Mouse (Mus musculus): ENCODE results near the gene Pigp.
"Not testable (repeated sequence)": the region's sequence is repeated elsewhere in the genome, so short reads cannot be mapped to it uniquely, and the experiment has no call there.

Gene Pigp

DNA sequence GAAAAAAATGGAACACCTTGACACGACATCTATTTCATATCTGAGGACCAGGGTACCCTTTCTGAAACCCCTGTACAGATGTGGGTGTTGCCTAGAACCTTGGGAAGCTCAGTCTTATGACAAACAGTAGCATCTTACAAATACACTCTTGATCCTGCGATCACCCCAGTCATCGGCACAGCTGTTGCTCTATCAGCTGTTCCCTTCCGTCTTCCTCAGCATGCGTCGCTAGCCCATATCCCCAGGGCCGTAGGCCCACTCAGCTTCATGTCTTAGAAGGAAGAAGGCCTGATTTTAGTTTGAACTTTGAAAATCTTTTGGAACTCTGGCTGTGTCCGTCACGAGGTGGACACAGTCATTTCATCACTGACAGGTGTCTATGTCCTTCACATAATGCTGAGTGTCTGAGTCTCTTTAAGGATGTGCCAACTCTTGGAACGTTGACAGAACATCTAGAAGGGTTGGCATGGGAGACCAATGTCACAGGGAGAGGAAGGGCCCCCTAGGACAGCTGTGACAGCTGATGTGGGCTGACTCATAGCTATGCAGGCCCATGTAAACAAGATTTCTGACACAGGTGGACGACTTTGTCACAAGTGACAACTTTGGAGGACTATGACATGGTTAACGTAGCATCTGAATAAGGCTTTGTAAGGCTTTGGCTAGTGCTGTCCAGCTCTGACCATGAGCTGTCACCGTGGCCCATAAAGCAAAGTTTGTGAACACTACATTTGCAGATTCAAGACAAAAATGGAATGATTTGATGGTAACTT is 10.9 kb downstream of the Pigp start:
- no peak for DNase-seq (ENCODE audit: low read depth in 1 of 2, low spot score in 2 of 2)

DNA sequence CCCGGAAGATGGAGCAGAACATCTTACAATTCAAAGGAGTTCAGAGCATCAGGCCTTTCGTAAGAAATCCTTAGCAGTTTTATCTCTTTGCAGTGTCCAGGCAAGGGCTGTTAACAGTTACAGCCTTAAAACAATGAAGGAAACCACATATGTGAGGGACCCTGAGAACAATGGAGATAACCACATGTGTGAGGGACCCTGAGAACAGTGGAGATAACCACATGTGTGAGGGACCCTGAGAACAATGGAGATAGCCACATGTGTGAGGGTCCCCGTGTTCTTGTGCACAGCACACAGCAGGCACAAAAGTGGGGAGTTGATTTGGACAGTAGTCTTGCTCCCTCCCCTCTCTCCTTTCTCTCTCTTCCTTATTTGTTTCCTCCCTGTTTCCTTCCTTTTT is 13.6 kb downstream of the Pigp start:
- DNase-seq (ENCODE audit: low read depth in 1 of 2, low spot score in 2 of 2), result no peak

DNA sequence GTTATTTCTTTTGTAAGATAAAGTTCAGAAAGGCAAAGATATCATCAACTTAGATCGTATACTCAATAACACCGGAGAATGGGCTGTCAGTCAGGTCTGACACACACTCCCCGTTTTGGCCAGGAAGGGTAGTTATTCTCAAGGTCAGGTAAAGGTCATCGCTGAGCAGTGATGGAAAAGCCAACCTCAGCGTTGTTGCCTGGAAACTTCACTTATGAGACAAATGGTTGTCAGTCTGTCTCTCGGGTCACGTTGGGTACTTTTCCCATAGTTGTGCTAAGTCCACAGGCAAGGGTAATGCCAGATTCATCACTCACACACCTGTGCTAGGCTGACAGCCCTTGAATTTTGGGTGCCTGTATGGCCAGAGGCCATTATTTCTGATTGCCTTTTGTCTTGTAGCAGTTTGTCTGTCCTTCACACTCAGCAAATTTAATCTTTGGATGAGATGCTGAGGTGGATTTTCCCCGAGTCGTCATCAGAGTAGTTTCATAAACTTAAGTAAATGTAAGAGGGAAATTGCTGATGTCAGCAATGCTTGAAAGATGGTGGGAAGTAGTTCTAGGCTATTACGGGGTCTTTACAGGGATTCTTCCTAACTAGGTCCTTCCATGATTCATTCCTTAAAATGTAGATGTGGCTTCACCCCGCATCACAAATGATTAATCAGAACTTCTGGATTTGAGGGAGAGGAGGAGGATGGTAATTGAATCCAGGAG is 14.7 kb downstream of the Pigp start:
- DNase-seq (ENCODE audit: low read depth in 1 of 2, low spot score in 2 of 2), result no peak

DNA sequence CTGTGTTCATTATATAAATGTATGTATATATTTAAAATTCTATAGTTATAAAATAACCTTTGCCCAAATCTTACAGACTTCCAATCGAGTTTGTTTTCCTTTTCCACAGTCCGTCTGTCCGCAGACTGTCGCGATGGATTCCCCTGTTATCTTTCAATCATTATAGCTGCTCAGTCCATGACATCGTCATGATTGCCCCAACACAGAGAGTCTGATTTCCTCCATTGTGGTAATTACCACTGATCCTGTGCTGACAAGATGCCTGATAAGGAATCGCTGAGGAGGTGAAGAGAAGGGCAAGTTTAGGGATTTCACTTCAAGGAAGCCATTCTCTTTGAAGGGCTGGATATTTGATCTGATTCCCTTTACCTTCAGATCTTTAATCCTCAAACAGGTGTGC is 15.6 kb downstream of the Pigp start:
- no peak for DNase-seq (ENCODE audit: low read depth in 1 of 2, low spot score in 2 of 2)

DNA sequence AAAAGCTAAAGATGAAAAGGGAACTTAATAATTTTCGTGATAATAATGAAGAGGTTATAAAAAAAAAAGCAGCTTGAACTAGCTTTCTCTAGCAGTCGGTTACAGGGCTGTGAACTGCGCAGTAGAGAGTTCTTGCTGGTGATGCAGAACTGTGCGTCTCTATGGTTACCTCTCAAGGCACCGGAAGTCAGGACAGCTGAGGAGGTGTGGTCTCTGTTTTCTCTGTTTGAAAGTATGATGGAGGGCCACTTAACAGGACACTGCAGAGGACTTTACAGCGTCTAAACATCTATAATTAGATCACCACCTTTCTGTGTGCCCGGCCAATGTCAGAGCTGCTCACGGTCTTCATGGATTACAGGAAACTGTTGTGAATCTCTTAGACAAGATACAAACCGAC is 17.2 kb downstream of the Pigp start:
- no peak for DNase-seq (ENCODE audit: low read depth in 1 of 2, low spot score in 2 of 2)

DNA sequence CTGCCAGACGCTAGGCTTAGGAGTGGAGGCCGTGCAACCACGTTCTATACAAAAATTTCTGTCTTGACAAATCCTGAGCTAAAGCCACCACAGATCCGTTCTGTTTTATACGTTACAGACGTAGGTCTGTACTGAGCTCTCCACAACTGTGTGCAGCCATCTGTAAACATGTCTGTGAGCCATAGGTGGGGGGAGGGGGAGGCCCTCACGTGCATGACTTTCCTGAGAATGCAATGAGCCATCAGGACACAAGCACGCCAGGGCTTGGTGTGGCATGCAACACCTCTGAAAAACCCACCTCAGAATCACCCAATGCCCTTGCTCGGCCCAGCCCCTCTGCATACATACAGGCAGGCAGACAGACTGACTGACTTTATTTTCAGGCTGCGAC is 21.4 kb downstream of the Pigp start:
- DNase-seq (ENCODE audit: low read depth in 1 of 2, low spot score in 2 of 2), result no peak

DNA sequence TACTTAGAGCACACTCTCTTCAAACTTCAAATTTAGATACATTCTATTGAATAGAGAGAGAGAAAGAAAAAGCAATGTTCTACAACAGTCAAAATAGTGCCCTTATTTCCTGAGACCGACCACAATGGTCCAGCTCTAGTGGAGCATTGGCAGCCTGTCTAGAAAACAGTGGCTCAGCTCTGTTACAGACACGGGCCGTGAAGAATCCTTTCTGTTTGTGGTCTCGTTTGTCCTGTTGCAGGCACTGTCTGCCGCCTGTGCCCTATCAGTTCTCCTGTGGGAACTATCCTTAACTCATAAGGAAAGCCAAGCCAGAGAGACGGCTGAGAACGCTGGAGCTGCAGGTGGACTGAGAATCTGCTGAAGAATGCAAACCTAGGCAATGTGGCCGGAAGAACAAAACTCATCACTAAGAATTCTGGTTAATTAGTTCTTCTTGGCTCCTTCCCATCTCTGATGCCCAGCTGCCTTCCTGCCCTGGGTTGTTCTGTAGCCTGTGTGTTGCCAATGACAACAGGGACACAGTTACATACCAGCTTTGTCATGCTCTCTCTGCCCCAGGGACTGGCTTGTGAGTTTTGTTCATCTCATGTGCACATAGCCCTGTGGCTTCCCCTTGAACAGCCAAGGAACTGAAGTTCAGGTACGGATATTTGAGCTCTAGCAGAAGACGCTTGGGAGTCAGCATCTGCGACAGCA is 21.9 kb downstream of the Pigp start:
- no peak for DNase-seq (ENCODE audit: low read depth in 1 of 2, low spot score in 2 of 2)

DNA sequence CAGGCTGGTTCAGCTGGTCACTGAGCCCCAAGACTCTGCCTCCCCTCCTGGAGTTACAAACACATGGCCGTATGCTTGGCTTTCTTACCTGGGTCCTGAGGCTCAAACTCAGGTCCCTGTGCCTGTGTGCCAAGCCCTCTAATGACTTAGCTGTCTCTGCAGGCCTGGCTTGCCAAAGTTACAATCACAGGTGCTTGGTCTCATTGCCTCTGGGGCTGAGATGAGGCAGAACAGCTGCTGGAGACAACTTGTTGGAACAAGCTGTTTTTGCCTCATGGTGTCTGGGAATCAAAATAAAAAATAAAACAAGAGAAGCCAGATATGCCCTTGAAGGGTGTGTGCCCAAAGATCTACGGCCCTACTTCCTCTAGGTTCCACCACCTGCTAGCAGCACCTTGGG is 22.9 kb downstream of the Pigp start:
- no peak for DNase-seq (ENCODE audit: low read depth in 1 of 2, low spot score in 2 of 2)

DNA sequence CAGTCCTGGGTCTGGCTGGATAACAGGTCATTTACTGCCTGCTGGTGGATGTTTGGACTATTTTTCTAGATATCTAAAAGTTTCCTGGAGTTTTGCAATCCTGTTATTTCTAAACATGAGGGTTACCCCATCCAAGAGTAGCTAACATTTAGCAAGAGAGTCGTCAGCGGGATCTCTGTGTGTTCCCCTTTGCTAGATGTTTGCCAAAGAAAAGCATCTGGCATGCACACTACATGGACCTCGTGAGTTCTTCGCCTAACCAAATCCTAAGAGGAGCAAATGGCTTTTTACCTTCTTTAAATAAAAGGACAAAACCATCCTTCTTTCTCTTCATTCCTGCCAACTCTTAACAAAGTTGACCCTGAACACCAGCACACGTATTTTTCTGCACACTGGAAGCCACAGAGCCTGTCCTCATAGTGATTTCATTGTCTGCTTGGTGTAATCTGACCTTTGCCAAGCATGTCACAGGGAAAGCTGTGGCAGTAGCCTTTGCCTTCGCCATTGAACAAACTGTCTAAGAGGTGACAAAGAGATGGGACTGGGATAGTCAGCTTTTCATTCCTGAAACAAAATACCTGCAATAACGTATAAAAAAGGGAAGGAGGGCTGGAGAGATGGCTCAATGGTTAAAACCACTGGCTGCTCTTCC is 24.4 kb downstream of the Pigp start:
- DNase-seq (ENCODE audit: low read depth in 1 of 2, low spot score in 2 of 2), result no peak

DNA sequence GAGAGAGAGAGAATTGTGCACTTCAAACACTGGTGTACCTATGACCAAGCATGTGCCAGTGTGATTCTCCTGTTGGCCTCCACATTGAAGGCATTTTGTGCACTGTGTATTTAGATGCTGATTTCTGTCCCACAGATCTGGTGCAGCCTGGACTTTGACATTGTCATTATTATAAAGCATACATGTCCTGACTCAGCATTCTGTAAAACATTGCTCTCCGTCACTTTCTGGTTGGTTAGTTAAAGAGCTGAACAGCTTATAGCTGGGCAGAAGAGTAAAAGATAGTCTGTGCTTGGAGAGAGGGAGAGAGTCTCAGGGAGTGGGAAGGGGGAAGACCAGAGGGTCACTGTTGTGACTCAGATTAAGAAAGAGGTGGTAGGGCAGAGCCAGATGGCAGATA is 25.9 kb downstream of the Pigp start:
- DNase-seq (ENCODE audit: low read depth in 1 of 2, low spot score in 2 of 2), result no peak

DNA sequence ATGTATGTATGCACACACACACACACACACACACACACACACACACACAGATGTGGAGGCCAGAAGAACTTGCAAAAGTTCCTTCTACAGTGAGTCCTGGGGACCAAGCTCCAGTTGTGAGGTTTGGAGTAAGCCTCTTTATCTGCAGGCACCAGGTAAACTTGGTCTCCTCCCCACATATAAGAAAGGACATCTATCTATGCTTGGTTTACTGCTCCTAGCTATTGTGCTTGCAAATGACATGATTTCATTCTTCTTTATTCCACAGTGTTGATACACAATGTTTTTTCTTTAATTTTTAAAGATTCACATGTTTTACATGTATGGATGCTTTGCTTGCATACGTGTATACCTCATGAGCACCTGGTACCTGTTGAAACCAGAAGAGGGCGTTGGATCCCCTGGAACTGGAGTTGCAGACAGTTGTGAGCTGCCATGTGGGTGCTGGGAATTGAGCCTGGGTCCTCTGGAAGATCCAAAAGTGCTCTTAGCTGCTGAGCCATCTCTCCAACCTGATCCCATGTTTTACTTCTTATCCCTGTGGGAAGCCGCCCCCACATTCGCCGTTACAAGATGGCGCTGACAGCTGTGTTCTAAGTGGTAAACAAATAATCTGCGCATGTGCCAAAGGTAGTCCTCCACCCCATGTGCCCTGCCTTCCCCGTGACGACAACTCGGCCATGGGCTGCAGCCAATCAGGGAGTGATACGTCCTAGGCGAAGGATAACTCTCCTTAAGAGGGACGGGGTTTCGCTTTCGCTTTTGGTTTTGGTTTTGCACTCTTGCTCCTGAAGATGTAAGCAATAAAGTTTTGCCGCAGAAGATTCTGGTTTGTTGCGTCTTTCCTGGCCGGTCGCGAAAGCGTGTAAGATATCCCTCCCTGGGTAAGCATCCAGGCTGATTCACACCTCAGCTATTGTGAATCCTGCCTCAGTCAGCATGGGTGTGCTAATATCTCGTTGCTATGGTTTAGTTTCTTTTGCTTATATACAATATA is 32.2 kb downstream of the Pigp start:
- DNase-seq (ENCODE audit: low read depth in 1 of 2, low spot score in 2 of 2), result not testable (repeated sequence)

DNA sequence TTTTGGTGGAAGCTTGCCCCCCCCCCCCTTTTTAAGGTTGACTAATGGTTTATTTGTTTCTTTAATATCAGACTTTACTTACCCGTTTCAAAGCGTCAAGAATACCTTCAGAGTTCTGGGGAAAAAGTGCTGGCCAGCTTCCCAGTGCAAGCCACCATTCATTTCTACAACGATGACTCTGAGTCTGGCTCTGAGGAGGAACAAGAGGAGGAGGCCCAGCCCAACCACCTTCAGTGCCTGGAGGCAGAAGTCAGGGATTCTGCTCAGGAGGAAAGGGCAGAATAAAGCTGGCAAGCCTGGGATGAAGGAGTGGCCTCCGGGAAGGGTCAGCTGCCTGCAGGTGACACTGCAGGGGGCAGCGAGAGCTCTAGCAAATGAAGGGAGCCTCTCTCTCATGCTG is 36.0 kb downstream of the Pigp start:
- DNase-seq (ENCODE audit: low read depth in 1 of 2, low spot score in 2 of 2), result no peak

DNA sequence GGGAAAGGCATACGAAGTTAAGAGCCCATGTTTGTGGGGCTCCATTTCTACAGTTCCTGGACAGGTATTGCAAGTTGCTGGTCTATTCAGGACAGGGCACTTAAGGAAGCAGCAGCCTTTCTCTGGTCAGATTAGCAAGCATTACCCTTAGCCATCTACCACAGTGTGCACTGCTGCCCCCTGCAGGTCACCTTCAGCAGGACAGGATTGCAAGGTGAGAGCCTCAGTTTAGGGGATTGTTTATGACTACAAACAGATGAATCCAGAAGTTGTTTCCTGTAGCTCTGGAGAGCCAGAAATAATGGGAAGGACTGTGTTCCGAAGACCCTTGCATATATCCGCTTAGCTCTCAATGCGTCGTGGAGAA is 39.8 kb downstream of the Pigp start:
- DNase-seq (ENCODE audit: low read depth in 1 of 2, low spot score in 2 of 2), result peak; percentile 20 to 56

DNA sequence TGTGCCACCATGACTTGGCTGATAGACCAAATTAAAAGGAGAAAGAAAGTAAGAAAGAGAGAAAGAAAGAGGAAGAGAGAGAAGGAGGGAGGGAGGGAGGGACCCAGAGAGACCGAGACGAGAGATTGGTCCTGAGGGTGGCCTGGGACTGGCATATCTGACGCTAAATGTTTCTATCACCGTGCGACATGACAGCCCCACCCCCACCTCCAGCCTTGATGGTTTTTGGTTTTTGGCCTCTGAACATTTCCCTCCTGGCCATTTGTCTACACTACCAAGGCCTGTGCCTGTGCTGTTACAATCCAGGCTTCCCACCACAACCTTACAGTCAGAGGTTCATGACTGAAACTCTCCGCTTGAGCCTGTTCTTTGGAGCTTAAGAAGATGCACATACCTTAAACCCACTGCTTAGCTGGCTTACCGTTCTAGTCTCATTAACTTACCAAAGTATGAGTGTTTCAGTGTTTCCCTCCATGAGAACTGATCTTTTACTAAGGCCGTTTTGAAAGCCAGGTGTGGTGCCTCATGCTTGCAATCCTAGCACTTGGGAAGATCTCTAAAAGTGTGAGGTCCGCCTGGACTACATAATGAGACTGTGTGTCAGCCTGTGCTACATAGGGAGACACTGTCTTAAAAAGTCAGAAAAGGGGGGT is 40.3 kb downstream of the Pigp start:
- DNase-seq (ENCODE audit: low read depth in 1 of 2, low spot score in 2 of 2), result no peak

DNA sequence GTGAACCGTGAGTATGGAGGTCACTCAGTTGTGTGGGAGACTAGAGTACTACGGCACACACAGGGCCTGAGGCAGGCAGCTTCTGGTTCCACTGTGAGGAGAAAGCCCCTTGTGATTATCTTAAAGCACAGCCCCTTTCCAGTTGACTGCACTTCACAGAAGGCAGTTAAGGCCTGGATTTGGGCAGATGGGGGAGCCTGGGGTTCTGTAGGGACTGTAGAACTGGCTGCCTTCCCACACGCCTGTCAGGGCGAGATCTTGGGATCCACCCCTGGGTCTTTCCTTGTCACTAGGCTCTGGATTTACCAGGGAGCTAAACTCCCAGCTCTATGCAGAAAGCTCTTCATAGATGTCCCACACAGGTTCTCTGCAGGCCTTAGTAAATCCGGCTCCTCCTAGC is 41.2 kb downstream of the Pigp start:
- DNase-seq (ENCODE audit: low read depth in 1 of 2, low spot score in 2 of 2), result no peak

DNA sequence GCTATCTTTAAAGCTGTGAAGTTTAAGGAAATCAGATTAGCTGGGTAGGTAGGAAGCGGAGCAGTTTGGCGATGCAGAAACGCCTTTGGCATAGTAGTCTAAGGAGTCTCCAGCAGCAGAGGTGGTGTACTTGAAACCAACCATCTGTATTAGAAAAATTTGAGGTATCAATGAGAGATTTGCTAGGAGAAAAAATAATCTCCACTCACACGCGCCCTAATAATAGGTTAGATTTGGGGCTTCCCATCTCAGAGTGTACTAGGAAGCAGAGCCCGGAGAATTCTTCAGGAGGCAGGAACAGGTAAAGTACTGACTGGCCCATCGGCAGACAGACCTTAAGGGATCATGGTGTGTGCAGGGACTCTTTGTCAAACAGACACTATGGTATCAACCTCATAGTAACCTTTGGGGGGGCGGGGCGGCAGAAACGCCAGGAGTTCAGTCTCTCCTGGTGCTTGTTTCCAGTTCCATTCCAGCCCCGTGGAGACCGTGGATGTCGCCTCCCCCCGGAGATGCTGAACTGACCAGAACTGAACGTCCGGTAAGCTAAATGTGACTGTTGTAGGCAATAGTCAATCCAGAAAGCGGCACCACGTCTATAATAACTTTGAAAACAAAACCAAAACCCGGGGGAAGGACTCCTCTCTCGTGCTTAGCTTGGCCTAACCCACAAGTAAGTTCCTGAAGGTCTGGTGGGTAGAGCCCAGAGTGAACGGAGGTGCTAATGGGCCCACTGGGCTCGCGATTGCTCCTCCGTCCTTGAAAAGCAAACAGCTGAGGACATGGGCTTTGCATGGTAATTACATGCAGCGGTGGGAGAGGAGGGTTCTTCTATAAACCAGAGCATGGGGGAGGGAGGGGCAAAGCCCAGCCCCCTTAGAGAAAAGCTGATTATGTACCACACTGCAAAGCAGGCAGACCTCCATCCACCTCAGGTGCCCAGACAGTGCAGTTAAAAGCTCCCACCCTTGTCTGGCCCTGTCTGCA is 42.5 kb downstream of the Pigp start:
- DNase-seq (ENCODE audit: low read depth in 1 of 2, low spot score in 2 of 2), result no peak

DNA sequence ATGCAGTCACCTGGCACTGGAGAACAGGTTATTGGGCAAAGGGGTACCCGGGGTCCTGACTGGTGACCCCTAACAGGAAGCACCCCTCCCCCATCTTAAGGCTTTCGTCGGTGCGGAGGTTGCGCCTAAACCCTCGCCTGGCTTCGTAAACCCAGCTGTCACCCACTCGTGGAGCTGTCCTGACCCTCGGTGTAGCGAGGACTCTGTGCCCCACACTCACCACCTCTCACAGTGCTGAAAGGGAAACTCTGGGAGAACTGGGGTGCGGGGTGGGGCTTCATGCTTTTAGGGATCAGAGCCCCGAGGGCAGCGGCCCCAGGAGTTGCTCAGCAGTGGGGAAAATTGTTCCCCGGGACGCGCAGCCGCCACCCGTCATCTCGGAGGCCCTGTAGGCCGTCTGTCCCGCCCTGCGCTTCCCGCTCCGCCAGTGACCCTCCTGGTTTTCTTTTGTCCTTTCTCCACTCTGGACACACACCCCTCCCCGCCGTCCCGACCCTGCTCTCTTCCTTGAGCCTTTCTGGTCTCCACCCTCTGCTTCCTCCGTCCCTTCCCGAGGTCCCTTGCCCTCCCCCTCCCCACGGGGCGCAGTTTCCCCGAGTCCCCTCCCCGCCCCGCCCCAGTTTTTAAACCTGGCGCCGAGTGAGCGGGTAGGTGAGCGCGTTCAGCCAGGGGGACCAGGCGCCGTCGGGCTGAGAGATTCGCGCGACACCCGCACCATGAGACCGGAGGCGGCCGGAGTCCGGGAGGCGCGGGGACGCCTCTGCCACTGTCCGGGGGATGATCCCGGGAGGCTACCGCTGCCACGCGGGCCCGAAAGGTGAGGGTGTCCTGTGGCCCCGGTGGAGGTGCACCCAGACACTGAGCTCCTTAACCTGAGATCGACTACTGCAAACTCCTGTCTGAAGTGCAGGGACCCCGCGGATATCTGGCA is 43.6 kb downstream of the Pigp start, which contains the start of gene Ripply3:
Ripply3 (plus strand) TSS at position 640 of the 931 bp plus-strand sequence.
- DNase-seq (ENCODE audit: low read depth in 1 of 2, low spot score in 2 of 2), result no peak

DNA sequence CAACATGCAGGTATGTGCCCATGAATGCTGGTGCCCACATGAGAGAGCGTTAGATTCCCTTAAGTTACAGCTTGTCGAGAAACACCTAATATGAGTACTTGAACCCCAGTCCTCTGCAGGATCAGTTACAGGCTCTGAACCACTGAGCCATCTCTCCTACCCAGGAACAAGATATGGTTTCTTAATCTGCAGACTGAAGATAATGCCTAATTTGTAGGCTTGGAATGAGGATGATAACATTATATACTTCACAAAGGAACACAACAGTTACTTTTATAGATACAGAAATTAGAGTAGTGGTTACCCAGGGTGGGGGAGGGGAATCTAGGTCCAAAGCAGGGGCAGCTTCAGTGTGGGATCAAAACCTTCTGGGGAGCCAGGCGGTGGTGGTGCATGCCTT is 45.6 kb downstream of the Pigp start:
- no peak for DNase-seq (ENCODE audit: low read depth in 1 of 2, low spot score in 2 of 2)
